Mouse (Mus musculus) limb, embryonic 14.5 days (tissue): Measurements from ENCODE around the gene Rps3a1. TPM values are rescaled to one million over a fixed set of nuclear protein-coding genes. Genes with fewer than 3 reads are reported as not detected.
"Not testable (repeated sequence)": the region's sequence is repeated elsewhere in the genome, so short reads cannot be mapped to it uniquely, and the experiment has no call there.

ENCODE experiments used
- ATAC-seq: fragments of 200-750 bp; cut with Nextera tagmentation; 2 replicates; pipeline ENCODE4 v1.8.0; 2017; ENCODE audit warnings: low read depth, moderate number of reproducible peaks, moderate TSS enrichment; ENCODE audit not compliant: low FRiP score
- DNase-seq: peaks from one replicate; pipeline ENCODE4 v3.0.0-alpha.2; 2015; ENCODE audit warnings: low spot score
- H3K27ac ChIP-seq: fragments of 300-500 bp; sonication (generic); replicated peaks from 2 replicates; pipeline ENCODE4 v1.5.1; 2014; ENCODE audit warnings: low read depth, mild to moderate bottlenecking, low read length, moderate library complexity, mixed read lengths
- H3K27me3 ChIP-seq: fragments of 300-500 bp; sonication (generic); 2 replicates; pipeline ENCODE4 v1.6.1; 2014; ENCODE audit warnings: low read length, mixed read lengths; ENCODE audit not compliant: control insufficient read depth, insufficient read depth
- H3K36me3 ChIP-seq: fragments of 300-500 bp; sonication (generic); 2 replicates; pipeline ENCODE4 v1.6.1; 2014; ENCODE audit warnings: mild to moderate bottlenecking, low read length, moderate library complexity, mixed read lengths; ENCODE audit not compliant: control insufficient read depth, insufficient read depth
- H3K4me1 ChIP-seq: fragments of 300-500 bp; sonication (generic); 2 replicates; pipeline ENCODE4 v1.6.1; 2014; ENCODE audit warnings: antibody characterized with exemption, low read length, mixed read lengths; ENCODE audit not compliant: control insufficient read depth, insufficient read depth
- H3K4me2 ChIP-seq: fragments of 300-500 bp; sonication (generic); replicated peaks from 2 replicates; pipeline ENCODE4 v1.6.1; 2014; ENCODE audit warnings: low read depth, mild to moderate bottlenecking, low read length, moderate library complexity; ENCODE audit not compliant: severe bottlenecking
- H3K4me3 ChIP-seq: fragments of 300-500 bp; sonication (generic); replicated peaks from 2 replicates; pipeline ENCODE4 v1.5.1; 2014; ENCODE audit warnings: low read length
- H3K9ac ChIP-seq: fragments of 300-500 bp; sonication (generic); 2 replicates; pipeline ENCODE4 v1.6.1; 2014; ENCODE audit warnings: mild to moderate bottlenecking, low read depth, low read length, moderate library complexity; ENCODE audit not compliant: severe bottlenecking
- H3K9me3 ChIP-seq: fragments of 300-500 bp; sonication (generic); 2 replicates; pipeline ENCODE4 v1.6.1; 2016; ENCODE audit warnings: low read length; ENCODE audit not compliant: control insufficient read depth
- POLR2A ChIP-seq: fragments of 200-500 bp; IDR thresholded peaks from 2 replicates; pipeline ENCODE4 v1.8.0; 2012; ENCODE audit warnings: inconsistent platforms, mild to moderate bottlenecking, moderate library complexity, borderline replicate concordance; ENCODE audit not compliant: insufficient read depth, insufficient read length; ENCODE audit errors: extremely low read depth
- WGBS: fragments of 180-500 bp; shearing (Covaris S2); extraction: QIAGEN DNeasy Blood & Tissue Kit; methylation state at CpG from one replicate; pipeline ENCODE4 v1.1.7; 2014; 5-methylcytosine and 5-hydroxymethylcytosine counted together
- polyA plus RNA-seq, 2 experiments: library from polyadenylated mRNA; depleted of rRNA in 1 of 2; stranded (reverse) in 1 of 2; unstranded in 1 of 2; fragments of >200 nt; fragmentation: Nextera tagmentation in 1 of 2; extraction: Ambion mirVana in 1 of 2; gene quantifications; 2 replicates each; pipeline versions ENCODE4 v1.2.1 to v1.2.3; 2012 to 2014

The Rps3a1 gene
- polyA plus RNA-seq, 2 experiments: 1,577 to 1,916 TPM

DNA sequence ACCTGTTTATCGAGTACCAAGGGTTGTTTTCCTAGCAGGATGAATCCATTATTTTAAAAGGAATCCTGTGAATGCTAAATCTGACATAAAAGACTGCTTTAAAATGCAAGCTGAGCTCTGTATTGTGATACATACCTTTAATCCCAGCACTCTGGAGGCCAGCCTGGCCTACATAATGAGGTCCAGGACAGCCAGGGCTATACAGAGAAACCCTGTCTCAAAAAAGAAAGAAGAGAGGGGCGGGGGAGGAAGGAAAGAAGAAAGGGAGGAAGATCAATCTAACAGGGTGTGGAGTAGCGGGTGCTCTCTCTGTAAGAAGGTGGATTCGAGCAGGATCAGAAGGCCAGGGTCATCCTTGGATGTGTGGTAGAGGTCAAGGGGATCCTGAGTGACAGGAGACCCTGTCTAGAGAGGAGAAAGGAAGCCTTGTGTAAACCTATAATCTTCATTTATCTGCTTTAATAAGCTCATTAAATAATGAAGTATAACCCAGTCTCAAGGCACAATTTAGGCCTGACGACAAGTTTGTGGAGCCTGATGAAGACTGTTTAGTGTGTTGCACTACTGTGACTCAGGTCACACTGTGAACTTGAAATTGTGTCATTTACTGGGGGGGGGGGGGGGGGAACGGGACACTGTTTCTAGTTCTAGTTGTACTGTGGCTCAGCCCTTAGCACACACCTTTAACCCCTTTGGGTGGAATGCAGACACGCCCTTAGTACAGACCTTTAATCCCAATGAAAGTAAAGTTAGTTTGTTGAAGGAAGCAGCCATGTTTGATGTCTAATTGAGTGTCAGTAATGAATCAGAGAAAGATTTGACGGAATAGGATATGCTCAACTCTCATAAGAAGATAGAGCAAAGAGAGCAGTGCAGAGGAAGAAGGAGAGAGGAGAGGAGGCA lies 34.6 kb downstream of the Rps3a1 start:
- Histone ChIP-seq H3K9me3 (no peaks in the 10 kb centered on the region), H3K4me1 (peaks cover 6% of the 10 kb centered on the region; the same call in 1 of the 2 replicates), H3K9ac (no peak overlapping the region), H3K27ac (no peak overlapping the region), H3K36me3 (peaks cover under 1% of the 10 kb centered on the region; the same call in 1 of the 2 replicates), H3K4me2 (no peak overlapping the region), H3K4me3 (no peak overlapping the region), H3K27me3 (no peaks in the 10 kb centered on the region)
- WGBS: 81% methylated on average over 8 of the region's 8 CpGs
- no peak for ATAC-seq
- no peak for TF ChIP-seq POLR2A
- DNase-seq: no peak

GRCm38 (mm10) chr3:86106086-86106632 lies 36.3 kb downstream of the Rps3a1 start:
- Histone ChIP-seq H3K27me3 (no peaks in the 10 kb centered on the region), H3K4me2 (no peak overlapping the region), H3K27ac (no peak overlapping the region), H3K36me3 (0 out of 2 replicates have a peak, but pooled peaks cover 3% of the 10 kb centered on the region), H3K9ac (no peak overlapping the region), H3K4me1 (peaks cover 6% of the 10 kb centered on the region; the same call in 1 of the 2 replicates), H3K4me3 (no peak overlapping the region), H3K9me3 (no peaks in the 10 kb centered on the region)
- no peak for ATAC-seq
- WGBS: 61% methylated on average over 8 of the region's 8 CpGs
- no peak for DNase-seq
- no peak for TF ChIP-seq POLR2A

GRCm38 (mm10) chr3:86104909-86105308 lies 37.6 kb downstream of the Rps3a1 start:
- H3K4me1 ChIP-seq: peaks cover 7% of the 10 kb centered on the region; the same call in 1 of the 2 replicates
- H3K27ac ChIP-seq: no peak overlapping the region
- no peak overlapping the region for H3K4me2 ChIP-seq
- no peak overlapping the region for H3K4me3 ChIP-seq
- H3K27me3 ChIP-seq: no peaks in the 10 kb centered on the region
- 89% methylated on average over 4 of the region's 4 CpGs for WGBS
- peaks cover 3% of the 10 kb centered on the region; the same call in 1 of the 2 replicates for H3K36me3 ChIP-seq
- TF ChIP-seq POLR2A: no peak
- no peaks in the 10 kb centered on the region for H3K9me3 ChIP-seq
- H3K9ac ChIP-seq: no peak overlapping the region
- DNase-seq: no peak
- ATAC-seq: no peak

- not testable (repeated sequence) for H3K4me3 ChIP-seq, H3K36me3 ChIP-seq, H3K27me3 ChIP-seq, H3K9ac ChIP-seq, H3K4me1 ChIP-seq, H3K9me3 ChIP-seq, DNase-seq, ATAC-seq, H3K4me2 ChIP-seq, H3K27ac ChIP-seq
- WGBS: 81% methylated on average over 7 of the region's 7 CpGs
These were observed 38.1 kb downstream of the Rps3a1 start for GRCm38 (mm10) chr3:86104433-86104832.

- H3K4me3 ChIP-seq: no peak overlapping the region
- no peak for TF ChIP-seq POLR2A
- DNase-seq: no peak
- 71% methylated on average over 16 of the region's 18 CpGs for WGBS
- H3K4me1 ChIP-seq: peaks cover 3% of the 10 kb centered on the region; the same call in 1 of the 2 replicates
- H3K4me2 ChIP-seq: no peak overlapping the region
- no peak overlapping the region for H3K9ac ChIP-seq
- no peaks in the 10 kb centered on the region for H3K27me3 ChIP-seq
- no peak overlapping the region for H3K27ac ChIP-seq
- H3K36me3 ChIP-seq: peaks cover 9% of the 10 kb centered on the region; the same call in 1 of the 2 replicates
- ATAC-seq: no peak
- no peaks in the 10 kb centered on the region for H3K9me3 ChIP-seq
These were observed 38.8 kb downstream of the Rps3a1 start for GRCm38 (mm10) chr3:86103449-86104291.
